Mouse (Mus musculus) thymus, postnatal 4 days (tissue): ENCODE measurements around the gene Ndc1.

Experiments
- DNase-seq: peaks from one replicate; pipeline ENCODE4 v3.0.0; 2021

Ndc1 gene

GRCm38 (mm10) chr4:107443621-107444020, 76.0 kb downstream of the Ndc1 start:
- DNase-seq = no peak

- peak; percentile 60 for DNase-seq
These were observed 80.9 kb downstream of the Ndc1 start for GRCm38 (mm10) chr4:107448481-107448880.

GRCm38 (mm10) chr4:107449519-107449918, 81.9 kb downstream of the Ndc1 start:
- DNase-seq = no peak

- DNase-seq = no peak
These were observed 84.9 kb downstream of the Ndc1 start for GRCm38 (mm10) chr4:107452266-107453015.

GRCm38 (mm10) chr4:107453141-107453984, 85.8 kb downstream of the Ndc1 start:
- DNase-seq = peak; percentile 98

- no peak for DNase-seq
These were observed 90.0 kb downstream of the Ndc1 start for GRCm38 (mm10) chr4:107457602-107458001.

- no peak for DNase-seq
These were observed 91.3 kb downstream of the Ndc1 start for GRCm38 (mm10) chr4:107458907-107459306.

GRCm38 (mm10) chr4:107459461-107459860, 91.9 kb downstream of the Ndc1 start:
- no peak for DNase-seq

GRCm38 (mm10) chr4:107460468-107460867, 92.9 kb downstream of the Ndc1 start:
- no peak for DNase-seq
